Mouse (Mus musculus) thymus, adult 2 months (tissue): Measurements from ENCODE around the gene Ltc4s. TPM values are rescaled to one million over a fixed set of nuclear protein-coding genes. Genes with fewer than 3 reads are reported as not detected.

ENCODE experiments used
- DNase-seq: peaks from one replicate; pipeline ENCODE4 v3.0.0; 2021
- H3K27ac ChIP-seq: fragments of 200-500 bp; 2 replicates; pipeline ENCODE4 v1.5.1; 2012; ENCODE audit warnings: low read length, control low read depth; ENCODE audit not compliant: control insufficient read depth, insufficient read depth
- H3K27me3 ChIP-seq: fragments of 200-500 bp; 2 replicates; pipeline ENCODE4 v1.6.1; 2012; ENCODE audit warnings: mild to moderate bottlenecking, low read length, moderate library complexity, mixed read lengths; ENCODE audit not compliant: control insufficient read depth, insufficient read depth
- H3K36me3 ChIP-seq: fragments of 200-500 bp; 2 replicates; pipeline ENCODE4 v1.6.1; 2012; ENCODE audit warnings: mild to moderate bottlenecking, low read length, moderate library complexity; ENCODE audit not compliant: control insufficient read depth, insufficient read depth
- H3K4me1 ChIP-seq: fragments of 200-500 bp; replicated peaks from 2 replicates; pipeline ENCODE4 v1.6.1; 2012; ENCODE audit warnings: low read length; ENCODE audit not compliant: control insufficient read depth, insufficient read depth
- H3K4me3 ChIP-seq: fragments of 200-500 bp; 2 replicates; pipeline ENCODE4 v1.5.1; 2012; ENCODE audit warnings: mild to moderate bottlenecking, low read length, control low read depth, moderate library complexity; ENCODE audit not compliant: control insufficient read depth, insufficient read depth
- CTCF ChIP-seq: fragments of 200-500 bp; IDR thresholded peaks from 2 replicates; pipeline ENCODE4 v1.5.1; 2012; ENCODE audit warnings: mild to moderate bottlenecking, control low read depth, low read length, moderate library complexity, borderline replicate concordance; ENCODE audit not compliant: control insufficient read depth, poor library complexity, insufficient read depth; ENCODE audit errors: extremely low read depth
- POLR2A ChIP-seq: fragments of 200-500 bp; IDR thresholded peaks from 2 replicates; pipeline ENCODE4 v1.6.1; 2012; ENCODE audit warnings: mild to moderate bottlenecking, low read length, control low read depth, moderate library complexity; ENCODE audit not compliant: control insufficient read depth, poor library complexity, insufficient read depth; ENCODE audit errors: extremely low read depth
- WGBS: fragments of 180-500 bp; shearing (Covaris S2); methylation state at CpG from one replicate; pipeline ENCODE4 v1.1.7; 2018; 5-methylcytosine and 5-hydroxymethylcytosine counted together
- polyA plus RNA-seq: library from polyadenylated mRNA; depleted of rRNA; stranded (reverse); fragments of >200 nt; gene quantifications from 2 replicates; pipeline ENCODE4 v1.2.3, GENCODE M21; 2012

The Ltc4s gene
- polyA plus RNA-seq, 1 experiment: 46.9 TPM

- peak; percentile 78 for DNase-seq
- peaks cover 7% of the 10 kb centered on the region for H3K4me1 ChIP-seq
- under 1% methylated on average over 48 of the region's 48 CpGs for WGBS
These were observed 27.8 kb downstream of the Ltc4s start, which contains the start of the genes Sqstm1 and Mgat4b for GRCm38 (mm10) chr11:50210505-50211151. TSS of gene Sqstm1 (minus strand) at chr11:50210827. TSS of gene Mgat4b (plus strand) at chr11:50210890.

GRCm38 (mm10) chr11:50210101-50210504 lies 28.3 kb downstream of the Ltc4s start:
- WGBS: under 1% methylated on average over 24 of the region's 24 CpGs
- peak overlapping the region; percentile 83 for H3K27ac ChIP-seq
- peak; percentile 90 for DNase-seq
- TF ChIP-seq POLR2A: no peak
- TF ChIP-seq CTCF: no peak
- H3K36me3 ChIP-seq: peaks cover 24% of the 10 kb centered on the region
- H3K27me3 ChIP-seq: no peaks in the 10 kb centered on the region
- H3K4me3 ChIP-seq: peak overlapping the region; percentile 93
- H3K4me1 ChIP-seq: peaks cover 7% of the 10 kb centered on the region

More at GRCm38 (mm10) chr11:50210505-50211151, 27.8 kb downstream of the Ltc4s start, which contains the start of the genes Sqstm1 and Mgat4b:
- H3K27me3 ChIP-seq: no peaks in the 10 kb centered on the region
- peaks cover 19% of the 10 kb centered on the region for H3K36me3 ChIP-seq
- TF ChIP-seq CTCF: peak; percentile 51; the same call in 1 of the 2 replicates
- peak; percentile 95 for TF ChIP-seq POLR2A
- H3K27ac ChIP-seq: peak within 1 kb of the TSS; percentile 83
- peak within 1 kb of the TSS; percentile 93 for H3K4me3 ChIP-seq

- Histone ChIP-seq H3K27ac (no peak overlapping the region), H3K4me3 (no peak overlapping the region), H3K36me3 (peaks cover 39% of the 10 kb centered on the region), H3K4me1 (peaks cover 7% of the 10 kb centered on the region), H3K27me3 (no peaks in the 10 kb centered on the region)
- no peak for DNase-seq
- TF ChIP-seq POLR2A: no peak
- no peak for TF ChIP-seq CTCF
- 92% methylated on average over 5 of the region's 5 CpGs for WGBS
These were observed 30.4 kb downstream of the Ltc4s start for GRCm38 (mm10) chr11:50208039-50208438.

GRCm38 (mm10) chr11:50207344-50207743 lies 31.1 kb downstream of the Ltc4s start:
- 98% methylated on average over 14 of the region's 14 CpGs for WGBS
- no peak for DNase-seq
- Histone ChIP-seq H3K4me3 (no peak overlapping the region), H3K4me1 (peaks cover 7% of the 10 kb centered on the region), H3K27me3 (no peaks in the 10 kb centered on the region), H3K27ac (no peak overlapping the region), H3K36me3 (peaks cover 46% of the 10 kb centered on the region)
- no peak for TF ChIP-seq CTCF
- TF ChIP-seq POLR2A: no peak

GRCm38 (mm10) chr11:50206037-50206436 lies 32.4 kb downstream of the Ltc4s start:
- Histone ChIP-seq H3K27me3 (no peaks in the 10 kb centered on the region), H3K4me1 (peaks cover 3% of the 10 kb centered on the region), H3K4me3 (no peak overlapping the region), H3K27ac (no peak overlapping the region), H3K36me3 (peaks cover 59% of the 10 kb centered on the region)
- 96% methylated on average over 2 of the region's 2 CpGs for WGBS
- no peak for DNase-seq
- TF ChIP-seq CTCF (no peak), POLR2A (no peak)

- DNase-seq: no peak
- H3K27me3 ChIP-seq: no peaks in the 10 kb centered on the region
- H3K4me1 ChIP-seq: no peaks in the 10 kb centered on the region
- H3K4me3 ChIP-seq: no peak overlapping the region
- peaks cover 65% of the 10 kb centered on the region for H3K36me3 ChIP-seq
- no peak overlapping the region for H3K27ac ChIP-seq
- 93% methylated on average over 3 of the region's 3 CpGs for WGBS
- TF ChIP-seq CTCF: no peak
- TF ChIP-seq POLR2A: no peak
These were observed 33.0 kb downstream of the Ltc4s start for GRCm38 (mm10) chr11:50205434-50205833.

GRCm38 (mm10) chr11:50203302-50203827 lies 35.1 kb downstream of the Ltc4s start:
- peaks cover 82% of the 10 kb centered on the region for H3K36me3 ChIP-seq
- WGBS: 95% methylated on average over 9 of the region's 9 CpGs
- H3K27ac ChIP-seq: no peak overlapping the region
- no peak for TF ChIP-seq POLR2A
- no peak for DNase-seq
- H3K4me1 ChIP-seq: no peaks in the 10 kb centered on the region
- H3K27me3 ChIP-seq: no peaks in the 10 kb centered on the region
- H3K4me3 ChIP-seq: no peak overlapping the region
